Mouse (Mus musculus) layer of hippocampus, adult 9-10 months (tissue): ENCODE data around the gene Sox5.

Experiments used
- DNase-seq: peaks from one replicate; pipeline ENCODE4 v3.0.0; 2022; ENCODE audit warnings: low spot score

The Sox5 gene

DNA sequence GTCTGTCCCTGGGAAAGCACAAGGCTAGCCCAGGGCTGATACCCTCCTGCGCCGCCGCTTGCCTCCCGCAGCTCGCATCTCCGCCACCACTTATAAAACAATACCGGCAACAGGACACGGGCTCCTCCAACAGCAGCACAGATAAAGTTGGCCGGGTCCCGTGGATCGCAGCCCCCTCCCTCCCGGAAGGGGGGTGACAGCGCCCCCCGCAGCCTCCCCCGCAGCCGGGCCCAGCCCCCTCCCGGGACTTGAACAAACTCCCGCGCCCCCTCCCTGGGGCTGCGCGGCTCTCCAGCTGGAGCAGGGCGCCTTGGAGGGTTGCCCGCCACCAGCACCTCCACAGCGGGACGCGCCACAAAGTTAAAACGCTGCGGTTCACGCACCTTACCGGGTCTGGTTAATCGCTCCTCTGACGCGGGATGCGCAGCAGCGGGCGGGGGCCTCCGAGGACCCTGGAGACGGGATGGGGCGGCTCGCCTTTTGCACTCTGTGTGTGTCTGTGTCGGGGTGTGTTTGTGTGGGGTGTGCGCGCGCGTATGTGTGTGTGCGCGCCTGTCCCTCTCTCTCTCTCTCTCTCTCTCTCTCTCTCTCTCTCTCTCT lies at the start of gene Sox5:
Gene Sox5, minus strand, starts transcription at position 547 of the 600 bp plus-strand sequence.
- DNase-seq = no peak

DNA sequence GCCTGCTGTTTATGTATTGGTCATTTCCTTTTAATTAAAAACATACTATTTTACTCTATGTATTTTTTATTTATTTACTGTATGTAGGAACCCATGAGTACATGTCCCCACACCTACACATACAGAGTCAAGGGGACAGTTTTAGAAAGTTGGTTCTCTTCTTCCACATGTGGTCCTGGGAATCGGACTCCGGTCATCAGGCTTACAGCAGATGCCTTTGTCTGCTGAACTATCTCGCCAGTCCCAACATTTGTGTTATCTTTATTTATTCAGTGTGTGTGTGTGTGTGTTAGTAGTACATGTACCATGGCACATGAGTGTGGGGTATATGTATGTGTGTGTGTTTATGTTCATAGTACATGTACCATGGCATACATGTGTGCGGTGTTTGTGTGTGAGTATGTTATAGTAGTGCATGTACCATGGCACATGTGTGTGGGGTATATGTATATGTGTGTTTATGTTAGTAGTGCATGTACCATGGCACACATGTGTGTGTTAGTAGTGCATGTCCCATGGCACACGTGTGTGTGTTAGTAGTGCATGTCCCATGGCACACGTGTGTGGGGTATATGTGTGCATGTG lies 43.3 kb upstream of the Sox5 start:
- DNase-seq = no peak

DNA sequence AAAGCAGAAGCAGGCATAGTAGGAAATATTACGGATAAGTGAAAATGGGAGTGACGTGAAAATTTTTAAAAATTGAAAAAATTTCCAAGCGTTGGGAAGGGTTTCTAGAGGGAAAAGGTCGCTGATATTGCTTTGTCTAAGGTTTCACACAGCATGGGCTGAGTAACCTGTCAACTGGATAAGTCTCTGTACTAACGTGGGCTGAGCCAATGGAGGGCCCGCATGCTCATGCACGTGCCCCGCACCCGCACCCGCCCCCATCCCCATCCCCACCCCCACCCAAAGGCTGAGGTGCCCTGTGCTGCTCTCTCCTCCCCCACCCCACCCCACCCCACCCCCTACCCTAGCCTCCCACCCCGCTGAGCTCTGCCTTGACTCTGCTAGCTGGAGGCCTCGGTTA lies 42.4 kb upstream of the Sox5 start:
- DNase-seq = no peak

- no peak for DNase-seq
Measured at GRCm38 (mm10) chr6:144822594-144822993, 40.8 kb upstream of the Sox5 start.

GRCm38 (mm10) chr6:144821019-144821418 lies 39.2 kb upstream of the Sox5 start:
- DNase-seq = no peak

DNA sequence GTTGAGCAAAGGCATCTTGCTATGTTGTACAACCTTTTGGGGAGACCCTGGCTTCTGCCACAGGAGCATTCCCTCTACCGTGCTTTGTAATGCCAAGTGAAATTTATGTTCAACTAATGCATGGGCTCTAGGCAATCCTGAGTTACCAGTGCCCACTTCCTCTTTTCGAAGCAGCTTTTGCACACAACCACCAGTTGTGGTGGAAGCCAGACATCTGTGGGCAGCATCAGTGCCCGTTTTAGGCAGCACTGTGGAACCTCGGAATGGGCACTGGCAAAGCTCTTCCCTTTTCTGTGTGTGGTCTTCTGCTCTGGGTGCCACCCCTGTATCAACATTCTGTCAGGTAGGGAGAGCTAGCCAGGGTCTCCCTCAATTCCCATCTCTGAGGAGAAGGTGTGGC lies 36.2 kb upstream of the Sox5 start:
- DNase-seq = peak; percentile 13

DNA sequence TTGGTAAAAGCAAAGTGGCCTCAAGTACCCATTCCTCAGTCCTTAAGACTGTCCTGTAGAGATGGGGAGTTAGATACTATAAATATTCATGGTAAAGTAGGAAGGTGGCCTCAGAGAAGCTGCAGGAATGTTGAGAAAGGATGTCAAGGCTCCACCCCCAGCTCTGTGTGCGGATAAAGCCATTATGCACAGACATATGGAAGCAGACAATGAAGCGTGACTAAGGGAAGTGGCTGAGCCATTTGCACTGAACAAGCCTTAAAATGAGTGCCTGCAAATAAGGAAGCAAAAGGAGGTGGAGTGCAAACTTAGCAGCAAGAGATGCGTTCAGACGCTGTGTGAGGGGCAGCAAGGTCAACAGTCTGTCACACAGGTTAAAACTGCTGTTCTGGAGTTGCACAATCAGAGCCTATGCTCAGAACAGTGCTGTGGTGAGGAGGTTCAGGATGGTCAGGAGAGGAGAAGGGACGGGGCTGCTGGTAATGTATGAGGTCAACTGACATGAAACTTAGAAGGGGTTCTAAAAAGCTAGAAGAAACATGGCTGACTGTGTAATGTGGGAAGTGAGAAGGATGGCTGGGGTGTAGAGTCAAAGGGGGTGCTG lies 35.7 kb upstream of the Sox5 start:
- DNase-seq = no peak

- DNase-seq = no peak
Measured at GRCm38 (mm10) chr6:144815542-144815941, 33.8 kb upstream of the Sox5 start.

GRCm38 (mm10) chr6:144814931-144815364 lies 33.2 kb upstream of the Sox5 start:
- peak; percentile 38 for DNase-seq

- no peak for DNase-seq
Measured at GRCm38 (mm10) chr6:144804321-144804720, 22.5 kb upstream of the Sox5 start.

GRCm38 (mm10) chr6:144803063-144803462 lies 21.3 kb upstream of the Sox5 start:
- no peak for DNase-seq

GRCm38 (mm10) chr6:144794356-144794755 lies 12.6 kb upstream of the Sox5 start:
- no peak for DNase-seq

DNA sequence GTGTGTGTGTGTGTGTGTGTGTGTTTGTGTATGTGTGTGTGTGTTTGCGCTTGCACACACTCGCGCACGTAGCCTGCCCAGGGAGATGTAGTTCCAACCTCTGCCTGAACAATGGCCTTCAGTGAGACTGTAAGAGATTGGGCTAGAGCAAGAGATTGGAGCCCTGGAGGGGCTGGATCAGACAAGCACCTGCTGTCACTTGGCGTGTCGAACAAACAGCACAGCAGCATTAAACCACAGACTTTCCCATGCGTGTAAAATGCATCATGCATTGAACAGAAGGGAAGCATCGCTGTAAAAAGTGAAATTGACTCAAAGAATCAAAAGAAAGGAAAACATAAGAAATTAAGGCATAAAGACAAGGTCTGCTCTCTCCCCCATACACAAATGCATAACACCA lies 11.1 kb upstream of the Sox5 start:
- no peak for DNase-seq

- DNase-seq = no peak
Measured at GRCm38 (mm10) chr6:144783295-144783694, 1.5 kb upstream of the Sox5 start.

DNA sequence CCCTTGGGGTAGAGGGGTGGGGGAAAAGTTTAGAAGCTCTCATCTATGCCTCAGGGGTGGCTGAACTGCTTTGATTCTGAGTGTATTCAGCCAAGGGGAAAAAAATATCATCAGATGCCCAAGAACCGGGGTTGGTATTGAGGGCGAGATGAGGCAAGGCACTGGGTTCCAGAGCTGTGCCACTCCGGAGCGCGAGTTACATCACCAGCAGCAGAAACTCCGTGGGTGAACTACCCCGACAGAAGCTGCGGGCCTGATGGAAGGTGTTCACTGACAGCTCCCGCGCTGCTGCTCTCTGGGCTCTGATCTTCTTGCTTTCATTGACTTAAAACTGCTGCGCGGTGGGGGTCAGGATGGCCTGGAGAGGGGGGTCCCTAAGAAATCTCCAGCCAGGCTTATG lies 1.1 kb upstream of the Sox5 start:
- no peak for DNase-seq

DNA sequence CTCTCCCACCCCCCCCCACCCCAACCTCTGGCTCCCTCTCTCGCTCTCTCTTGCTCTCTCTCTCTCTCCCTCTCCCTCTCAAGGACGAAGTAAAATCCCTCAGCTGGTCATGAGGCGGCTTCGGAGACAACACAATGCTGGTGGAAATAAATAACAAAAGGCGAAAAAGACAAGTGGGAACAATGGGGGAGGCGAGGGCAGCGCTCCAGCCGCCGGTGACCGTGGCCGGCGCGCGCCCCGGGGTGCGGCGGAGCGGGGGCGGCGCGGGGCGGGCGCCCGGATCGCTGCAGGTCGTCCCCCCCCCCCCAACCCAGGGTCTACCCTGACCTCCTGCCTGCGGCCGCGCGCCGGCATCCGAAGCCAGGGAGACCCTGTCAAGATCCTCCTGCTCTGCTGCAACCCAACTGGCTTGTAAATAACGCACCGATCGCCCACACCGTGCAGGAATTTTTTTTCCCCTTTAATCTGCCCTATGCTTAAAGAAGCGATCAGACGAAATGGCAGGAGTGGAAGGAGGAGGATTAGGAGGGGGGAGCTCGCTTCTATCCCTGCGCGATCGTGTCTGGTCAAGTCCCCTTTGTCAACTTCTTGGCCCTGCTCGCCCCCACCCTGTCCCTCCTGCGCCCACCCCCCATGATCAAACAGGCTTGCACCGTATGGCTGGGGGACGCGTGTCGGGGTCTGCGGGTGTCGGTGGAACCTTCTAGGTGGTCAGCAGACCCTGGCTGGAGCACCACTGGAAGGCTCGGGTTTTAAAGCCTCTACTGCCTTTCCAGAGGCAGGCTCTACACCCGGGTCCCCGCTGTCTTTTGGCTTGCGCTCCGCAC lies 467 bp upstream of the Sox5 start:
- no peak for DNase-seq

- DNase-seq = no peak
Measured at GRCm38 (mm10) chr6:144780608-144781285, 1.0 kb downstream of the Sox5 start.

DNA sequence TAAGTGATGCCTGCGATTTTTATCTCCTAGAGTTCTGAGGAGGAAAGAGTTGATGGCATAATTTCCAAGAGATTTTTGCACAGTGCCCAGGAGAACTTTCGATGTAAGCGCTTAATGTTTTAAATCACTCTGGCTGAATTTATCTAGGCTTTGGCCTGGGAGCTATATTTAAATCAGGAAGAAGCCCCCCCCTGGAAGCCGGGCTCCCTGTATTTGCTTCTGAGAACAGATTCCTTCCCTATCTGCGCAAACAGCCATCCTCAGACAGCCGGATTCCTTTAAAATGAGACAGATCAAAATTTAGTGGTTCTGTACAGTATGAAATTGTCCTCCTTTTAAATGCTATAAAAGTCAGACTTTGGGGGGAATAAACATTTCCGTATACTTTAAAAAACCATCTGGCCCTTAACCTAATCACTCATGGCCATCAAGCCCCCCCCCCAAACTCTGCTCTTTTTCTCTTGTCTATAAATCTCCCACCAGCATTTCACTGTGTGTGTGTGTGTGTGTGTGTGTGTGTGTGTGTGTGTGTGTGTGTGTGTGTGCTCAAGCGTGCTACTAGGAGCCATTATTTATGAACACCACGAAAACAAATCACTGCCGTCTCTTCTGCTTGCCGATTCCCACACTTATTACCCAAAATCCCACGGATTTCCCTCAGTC lies 1.7 kb downstream of the Sox5 start:
- DNase-seq = no peak

DNA sequence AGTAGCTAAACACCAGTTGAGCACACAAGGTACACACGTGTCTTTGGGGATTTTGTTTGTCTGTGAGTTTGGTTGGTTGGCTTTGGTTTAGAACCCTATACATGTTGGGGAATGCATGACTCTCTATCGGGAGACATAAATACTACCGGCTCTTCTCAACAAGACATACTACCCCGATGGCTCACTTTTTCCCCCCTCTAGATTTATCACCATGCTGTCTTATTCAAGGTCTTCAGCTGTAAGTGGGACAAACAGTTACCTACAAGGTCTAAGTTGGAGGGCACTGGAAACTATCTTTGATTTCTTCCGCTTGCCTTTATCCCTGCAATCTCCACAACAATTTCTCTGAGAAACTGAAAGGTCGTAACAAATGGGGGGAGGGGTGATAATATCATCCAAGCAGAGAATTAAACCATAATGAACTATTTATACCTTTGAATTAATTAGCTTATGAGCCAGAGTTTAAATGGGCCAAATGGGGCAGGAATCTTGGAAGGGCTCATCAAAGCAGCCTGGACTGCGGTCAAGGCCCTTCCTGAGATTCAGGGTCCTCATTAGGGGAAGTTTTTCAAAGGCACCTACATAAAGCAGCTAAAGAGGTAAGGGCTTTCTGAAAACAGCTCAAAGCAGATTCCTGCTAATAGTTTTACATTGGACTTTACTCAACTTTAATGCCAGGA lies 4.3 kb downstream of the Sox5 start:
- no peak for DNase-seq

GRCm38 (mm10) chr6:144773736-144774135 lies 8.0 kb downstream of the Sox5 start:
- DNase-seq = no peak

DNA sequence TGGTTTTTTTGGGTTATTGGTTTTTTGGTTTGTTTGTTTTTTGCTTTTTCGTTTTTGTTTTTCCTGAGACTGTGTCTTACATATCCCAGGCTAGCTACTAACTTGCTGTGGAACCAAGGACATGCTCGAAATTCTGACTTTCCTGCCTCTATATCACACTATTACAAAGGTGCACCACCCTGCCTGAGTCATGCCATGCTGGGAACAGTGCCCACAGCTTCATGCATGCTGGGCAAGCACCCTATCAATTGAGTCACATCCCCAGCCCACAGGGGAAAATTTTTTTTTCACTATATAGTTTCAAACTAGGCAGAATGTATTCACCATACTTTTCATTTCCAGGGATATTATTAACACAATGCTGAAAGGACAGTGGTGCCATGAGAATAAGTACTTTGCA lies 8.8 kb downstream of the Sox5 start:
- DNase-seq = no peak
